Mouse (Mus musculus) liver, adult 2 months (tissue): ENCODE measurements around the gene Ms4a6b. TPM values are rescaled to one million over a fixed set of nuclear protein-coding genes. Genes with fewer than 3 reads are reported as not detected.
"Not testable (repeated sequence)": the region's sequence is repeated elsewhere in the genome, so short reads cannot be mapped to it uniquely, and the experiment has no call there.

ENCODE experiments used
- DNase-seq: peaks from one replicate; pipeline ENCODE4 v3.0.0-alpha.2; 2011; ENCODE audit warnings: low read depth, low spot score; ENCODE audit errors: extremely low read depth
- H3K27ac ChIP-seq: fragments of 200-500 bp; replicated peaks from 2 replicates; pipeline ENCODE4 v1.5.1; 2012; ENCODE audit warnings: low read depth, mild to moderate bottlenecking, control low read depth, inconsistent platforms, low read length; ENCODE audit not compliant: insufficient read depth
- H3K27me3 ChIP-seq: fragments of 200-500 bp; 2 replicates; pipeline ENCODE4 v1.6.1; 2012; ENCODE audit warnings: mild to moderate bottlenecking, moderate library complexity, low read length, inconsistent platforms; ENCODE audit not compliant: control insufficient read depth, insufficient read depth
- H3K36me3 ChIP-seq: fragments of 200-500 bp; 2 replicates; pipeline ENCODE4 v1.6.1; 2012; ENCODE audit warnings: low read length, inconsistent platforms; ENCODE audit not compliant: control insufficient read depth, insufficient read depth
- H3K4me1 ChIP-seq: fragments of 200-500 bp; 2 replicates; pipeline ENCODE4 v1.6.1; 2011; ENCODE audit warnings: low read length; ENCODE audit not compliant: control insufficient read depth, insufficient read depth
- H3K4me3 ChIP-seq: fragments of 200-500 bp; 2 replicates; pipeline ENCODE4 v1.5.1; 2011; ENCODE audit warnings: low read depth, mild to moderate bottlenecking, control low read depth, low read length, moderate library complexity; ENCODE audit not compliant: insufficient read depth
- H3K79me2 ChIP-seq: fragments of 200-500 bp; 2 replicates; pipeline ENCODE4 v1.6.1; 2012; ENCODE audit warnings: inconsistent platforms, mild to moderate bottlenecking, low read length, moderate library complexity; ENCODE audit not compliant: control insufficient read depth, insufficient read depth
- H3K9ac ChIP-seq: fragments of 200-500 bp; 2 replicates; pipeline ENCODE4 v1.6.1; 2012; ENCODE audit warnings: low read depth, mild to moderate bottlenecking, control low read depth, inconsistent platforms, low read length
- CTCF ChIP-seq: fragments of 200-500 bp; IDR thresholded peaks from 2 replicates; pipeline ENCODE4 v1.5.1; 2011; ENCODE audit warnings: low read depth, low read length, control low read depth
- POLR2A ChIP-seq: fragments of 200-500 bp; IDR thresholded peaks from 2 replicates; pipeline ENCODE4 v1.6.1; 2011; ENCODE audit warnings: low read length, control low read depth; ENCODE audit not compliant: insufficient read depth; ENCODE audit errors: extremely low read depth
- WGBS: fragments of 180-500 bp; shearing (Covaris S2); methylation state at CpG from one replicate; pipeline ENCODE4 v1.1.7; 2018; 5-methylcytosine and 5-hydroxymethylcytosine counted together
- polyA plus RNA-seq: library from polyadenylated mRNA; depleted of rRNA; stranded (reverse); fragments of >200 nt; gene quantifications from 2 replicates; pipeline ENCODE4 v1.2.3, GENCODE M21; 2012; rRNA removed
- total RNA-seq: library from RNA; depleted of rRNA; stranded (reverse); fragments of >200 nt; gene quantifications from 2 replicates; pipeline ENCODE4 v1.2.3, GENCODE M21; 2014; rRNA removed

Ms4a6b gene
- total and polyA plus RNA-seq, 2 experiments = 0.98 to 4.7 TPM

DNA sequence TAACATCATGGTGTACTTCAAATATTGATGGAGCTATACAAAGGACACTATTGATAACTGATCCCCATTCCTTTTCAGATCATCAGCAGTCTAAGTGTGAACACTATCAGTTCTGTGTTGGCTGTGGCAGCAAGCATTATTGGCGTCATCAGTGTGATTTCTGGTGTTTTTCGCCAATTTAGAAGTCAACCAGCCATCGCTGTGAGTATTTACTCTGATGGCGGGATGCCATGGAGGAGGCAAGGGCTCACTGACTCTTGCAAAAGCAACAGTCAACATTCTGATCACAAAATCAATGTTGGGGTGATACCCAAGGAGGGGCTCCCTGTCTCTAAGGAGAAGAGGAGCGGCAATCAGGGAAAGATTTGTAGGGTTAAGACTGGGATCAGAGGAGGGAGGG lies 38.4 kb downstream of the Ms4a6b start:
- DNase-seq = peak; percentile 91
- Histone ChIP-seq H3K27ac (no peak overlapping the region), H3K79me2 (no peaks in the 10 kb centered on the region), H3K9ac (no peak overlapping the region), H3K27me3 (no peaks in the 10 kb centered on the region), H3K4me3 (no peak overlapping the region), H3K4me1 (peaks cover 3% of the 10 kb centered on the region; the same call in 1 of the 2 replicates), H3K36me3 (no peaks in the 10 kb centered on the region)
- TF ChIP-seq POLR2A = no peak
- TF ChIP-seq CTCF = no peak
- 23% methylated on average over 5 of the region's 5 CpGs for WGBS

DNA sequence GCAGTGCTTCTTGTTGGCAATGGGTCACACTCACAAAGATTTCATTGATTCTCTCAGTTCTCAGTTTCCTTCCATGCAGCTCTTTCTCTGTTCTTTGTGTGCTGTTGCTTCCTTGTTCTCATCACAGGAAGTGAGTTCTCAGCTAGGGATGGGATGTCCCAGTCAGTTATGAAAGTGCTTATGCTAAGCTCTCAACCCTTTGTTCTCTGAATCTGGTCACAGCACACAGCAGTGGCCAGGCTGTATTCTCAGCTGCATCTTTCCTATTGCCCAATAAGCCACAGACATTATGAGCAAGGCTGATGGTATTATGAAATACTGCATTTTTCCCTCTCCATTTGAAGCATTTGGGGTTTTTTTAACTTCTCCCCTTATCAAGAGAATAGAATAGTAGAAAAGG lies 43.2 kb downstream of the Ms4a6b start:
- not testable (repeated sequence) for H3K9ac ChIP-seq, H3K4me1 ChIP-seq, H3K4me3 ChIP-seq, H3K79me2 ChIP-seq, H3K36me3 ChIP-seq, H3K27me3 ChIP-seq, H3K27ac ChIP-seq
- DNase-seq = peak; percentile 21

DNA sequence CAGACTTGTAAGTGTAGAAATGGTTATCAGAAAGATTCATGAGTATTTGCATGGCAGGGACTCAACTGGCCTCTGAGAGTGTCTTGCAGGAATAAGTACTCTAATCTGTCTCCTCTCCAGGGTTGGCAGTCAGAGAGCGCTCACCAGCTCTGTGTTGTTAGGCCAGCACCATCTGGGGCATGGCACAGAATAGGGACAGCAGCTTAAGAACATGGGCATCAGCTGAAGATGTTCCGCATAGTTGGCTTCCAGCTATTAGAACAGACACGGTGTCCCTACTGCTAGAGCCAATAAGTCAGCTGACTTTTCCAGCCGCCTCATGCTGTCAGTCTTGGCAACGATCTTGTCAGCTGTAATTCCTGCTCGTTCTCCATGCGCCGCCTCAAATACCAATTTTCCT lies 58.7 kb downstream of the Ms4a6b start:
- no peak for DNase-seq
- Histone ChIP-seq H3K4me3 (no peak overlapping the region), H3K4me1 (no peaks in the 10 kb centered on the region), H3K9ac (no peak overlapping the region), H3K27ac (no peak overlapping the region), H3K79me2 (no peaks in the 10 kb centered on the region), H3K27me3 (no peaks in the 10 kb centered on the region), H3K36me3 (no peaks in the 10 kb centered on the region)
- 87% methylated on average over 8 of the region's 8 CpGs for WGBS
- TF ChIP-seq POLR2A = no peak
- TF ChIP-seq CTCF = no peak

Other genes with a start within 250 kb of the Ms4a6b start
- not detected in 2 replicates for gene Ms4a5, start 232.6 kb upstream of the Ms4a6b start, total RNA-seq
- gene Ms4a5, start 232.6 kb upstream of the Ms4a6b start, polyA plus RNA-seq = not detected in 2 replicates
- 0.07 TPM in 1 of 2 replicates, not detected in the other for gene Ms4a14, start 202.1 kb upstream of the Ms4a6b start, total RNA-seq
- gene Ms4a14, start 202.1 kb upstream of the Ms4a6b start, polyA plus RNA-seq = not detected in 2 replicates
- gene Ms4a7, start 180.4 kb upstream of the Ms4a6b start, total RNA-seq = 1.3 TPM in 2 replicates
- gene Ms4a7, start 180.4 kb upstream of the Ms4a6b start, polyA plus RNA-seq = 0.21 and 0.35 TPM in 2 replicates
- 0.28 TPM in 1 of 2 replicates, not detected in the other for gene Ms4a4a, start 141.0 kb upstream of the Ms4a6b start, total RNA-seq
- not detected in 2 replicates for gene Ms4a4a, start 141.0 kb upstream of the Ms4a6b start, polyA plus RNA-seq
- gene Ms4a4c, start 111.7 kb upstream of the Ms4a6b start, total RNA-seq = 0.74 and 1.3 TPM in 2 replicates
- 0.26 TPM in 1 of 2 replicates, not detected in the other for gene Ms4a4c, start 111.7 kb upstream of the Ms4a6b start, polyA plus RNA-seq
- 0.65 and 1.1 TPM in 2 replicates for gene Ms4a4b, start 73.0 kb upstream of the Ms4a6b start, total RNA-seq
- gene Ms4a4b, start 73.0 kb upstream of the Ms4a6b start, polyA plus RNA-seq = 0.96 and 1.9 TPM in 2 replicates
- 5.6 and 6.6 TPM in 2 replicates for gene Ms4a6c, start 47.1 kb upstream of the Ms4a6b start, total RNA-seq
- 1.0 and 1.8 TPM in 2 replicates for gene Ms4a6c, start 47.1 kb upstream of the Ms4a6b start, polyA plus RNA-seq
- gene Gm8369, start 30.6 kb upstream of the Ms4a6b start, total RNA-seq = 1.1 and 1.4 TPM in 2 replicates
- 0.22 and 0.48 TPM in 2 replicates for gene Gm8369, start 30.6 kb upstream of the Ms4a6b start, polyA plus RNA-seq
- gene Ms4a4d, start 20.3 kb downstream of the Ms4a6b start, total RNA-seq = 3.5 and 3.8 TPM in 2 replicates
- gene Ms4a4d, start 20.3 kb downstream of the Ms4a6b start, polyA plus RNA-seq = 3.9 and 7.1 TPM in 2 replicates
- gene Ms4a6d, start 88.3 kb downstream of the Ms4a6b start, total RNA-seq = 3.9 and 4.5 TPM in 2 replicates
- 0.82 and 0.85 TPM in 2 replicates for gene Ms4a6d, start 88.3 kb downstream of the Ms4a6b start, polyA plus RNA-seq
- gene Ms4a2, start 107.2 kb downstream of the Ms4a6b start, total RNA-seq = not detected in 2 replicates
- gene Ms4a2, start 107.2 kb downstream of the Ms4a6b start, polyA plus RNA-seq = not detected in 2 replicates
- gene Ms4a3, start 124.3 kb downstream of the Ms4a6b start, total RNA-seq = not detected in 2 replicates
- gene Ms4a3, start 124.3 kb downstream of the Ms4a6b start, polyA plus RNA-seq = not detected in 2 replicates
- gene Oosp2, start 144.0 kb downstream of the Ms4a6b start, total RNA-seq = not detected in 2 replicates
- gene Oosp2, start 144.0 kb downstream of the Ms4a6b start, polyA plus RNA-seq = not detected in 2 replicates
- not detected in 2 replicates for gene Oosp1, start 174.6 kb downstream of the Ms4a6b start, total RNA-seq
- gene Oosp1, start 174.6 kb downstream of the Ms4a6b start, polyA plus RNA-seq = not detected in 2 replicates
- not detected in 2 replicates for gene Oosp3, start 180.5 kb downstream of the Ms4a6b start, total RNA-seq
- gene Oosp3, start 180.5 kb downstream of the Ms4a6b start, polyA plus RNA-seq = not detected in 2 replicates
- gene Gif, start 231.0 kb downstream of the Ms4a6b start, total RNA-seq = not detected in 2 replicates
- not detected in 2 replicates for gene Gif, start 231.0 kb downstream of the Ms4a6b start, polyA plus RNA-seq